Mouse (Mus musculus) liver, embryonic 13.5 days (tissue): ENCODE results near the gene Ints4. TPM values are rescaled to one million over a fixed set of nuclear protein-coding genes. Genes with fewer than 3 reads are reported as not detected.
A peak's percentile ranks its signal among the peaks of the same experiment; 100 is the strongest.
"Not testable (repeated sequence)": the region's sequence is repeated elsewhere in the genome, so short reads cannot be mapped to it uniquely, and the experiment has no call there.

Experiments
- ATAC-seq: fragments of 200-750 bp; cut with Nextera tagmentation; 2 replicates; pipeline ENCODE4 v1.8.0; 2017; ENCODE audit warnings: low read depth, mild to moderate bottlenecking, moderate number of reproducible peaks, moderate library complexity
- DNase-seq: peaks from one replicate; pipeline ENCODE4 v3.0.0; 2022
- H3K27ac ChIP-seq: fragments of 300-500 bp; sonication (generic); 2 replicates; pipeline ENCODE4 v1.5.1; 2015; ENCODE audit warnings: moderate library complexity, mild to moderate bottlenecking, inconsistent platforms
- H3K27me3 ChIP-seq: fragments of 300-500 bp; sonication (generic); 2 replicates; pipeline ENCODE4 v1.6.1; 2015; ENCODE audit warnings: mild to moderate bottlenecking, inconsistent platforms
- H3K36me3 ChIP-seq: fragments of 300-500 bp; sonication (generic); 2 replicates; pipeline ENCODE4 v1.6.1; 2015; ENCODE audit warnings: mild to moderate bottlenecking, inconsistent platforms
- H3K4me1 ChIP-seq: fragments of 300-500 bp; sonication (generic); replicated peaks from 2 replicates; pipeline ENCODE4 v1.6.1; 2015; ENCODE audit warnings: inconsistent platforms
- H3K4me2 ChIP-seq: fragments of 300-500 bp; sonication (generic); 2 replicates; pipeline ENCODE4 v1.6.1; 2015; ENCODE audit warnings: inconsistent platforms, mild to moderate bottlenecking, moderate library complexity
- H3K4me3 ChIP-seq: fragments of 300-500 bp; sonication (generic); replicated peaks from 2 replicates; pipeline ENCODE4 v1.5.1; 2015; ENCODE audit warnings: mild to moderate bottlenecking, inconsistent platforms
- H3K9ac ChIP-seq: fragments of 300-500 bp; sonication (generic); 2 replicates; pipeline ENCODE4 v1.6.1; 2015; ENCODE audit warnings: mild to moderate bottlenecking, inconsistent platforms
- H3K9me3 ChIP-seq: fragments of 300-500 bp; sonication (generic); replicated peaks from 2 replicates; pipeline ENCODE4 v1.6.1; 2016; ENCODE audit warnings: inconsistent platforms
- WGBS: fragments of 180-500 bp; shearing (Covaris S2); methylation state at CpG from one replicate; pipeline ENCODE4 v1.1.7; 2015; ENCODE audit not compliant: insufficient replicate concordance; 5-methylcytosine and 5-hydroxymethylcytosine counted together
- polyA plus RNA-seq: library from polyadenylated mRNA; unstranded; fragments of >200 nt; fragmentation: Nextera tagmentation; extraction: Ambion mirVana; gene quantifications from 2 replicates; pipeline ENCODE4 v1.2.1, GENCODE M21; 2015

Gene Ints4
- polyA plus RNA-seq = 22.0 and 24.7 TPM in 2 replicates

- Histone ChIP-seq H3K4me1 (peaks cover 31% of the 10 kb centered on the region), H3K9ac (peak within 1 kb of the TSS; percentile 79), H3K4me3 (peak within 1 kb of the TSS; percentile 75), H3K36me3 (peaks cover 12% of the 10 kb centered on the region), H3K9me3 (no peaks in the 10 kb centered on the region), H3K4me2 (peak within 1 kb of the TSS; percentile 92), H3K27ac (peak within 1 kb of the TSS; percentile 86), H3K27me3 (no peaks in the 10 kb centered on the region)
- peak; percentile 90 for DNase-seq
- under 1% methylated on average over 24 of the region's 24 CpGs for WGBS
- ATAC-seq = peak; percentile 99
Measured at GRCm38 (mm10) chr7:97480821-97481339, at the start of gene Ints4. Gene Ints4 (plus strand): TSS chr7:97480956.

DNA sequence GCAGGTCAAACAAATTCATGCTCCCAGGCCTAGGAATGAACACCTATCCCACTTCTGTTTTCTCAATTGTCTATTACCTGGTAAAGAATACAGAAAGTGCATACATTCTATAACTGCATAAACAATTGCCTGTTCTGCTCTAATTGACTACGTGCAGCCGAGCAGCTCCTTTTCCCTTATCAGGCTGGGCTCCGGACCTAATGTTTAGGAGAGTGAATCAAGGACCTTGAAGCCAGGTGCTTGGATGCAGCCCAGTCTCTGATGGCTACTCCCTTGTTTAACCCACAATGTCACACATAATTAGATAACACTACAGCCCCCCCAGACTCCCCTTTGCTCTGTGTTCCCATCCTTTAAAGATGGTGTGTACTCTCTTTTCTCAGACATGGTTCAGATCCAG is 47.2 kb upstream of the Ints4 start:
- not testable (repeated sequence) for DNase-seq, H3K9me3 ChIP-seq, H3K27ac ChIP-seq, H3K9ac ChIP-seq, H3K4me2 ChIP-seq, H3K4me1 ChIP-seq, H3K4me3 ChIP-seq, H3K27me3 ChIP-seq, H3K36me3 ChIP-seq, ATAC-seq
- 64% methylated on average over 3 of the region's 3 CpGs for WGBS

GRCm38 (mm10) chr7:97434517-97434916 is 46.2 kb upstream of the Ints4 start:
- H3K27ac ChIP-seq = no peak overlapping the region
- no peaks in the 10 kb centered on the region for H3K36me3 ChIP-seq
- no peak overlapping the region for H3K4me2 ChIP-seq
- H3K4me1 ChIP-seq = no peaks in the 10 kb centered on the region
- 61% methylated on average over 10 of the region's 10 CpGs for WGBS
- no peaks in the 10 kb centered on the region for H3K27me3 ChIP-seq
- H3K9me3 ChIP-seq = no peaks in the 10 kb centered on the region
- H3K9ac ChIP-seq = no peak overlapping the region
- no peak overlapping the region for H3K4me3 ChIP-seq
- ATAC-seq = no peak
- DNase-seq = no peak

DNA sequence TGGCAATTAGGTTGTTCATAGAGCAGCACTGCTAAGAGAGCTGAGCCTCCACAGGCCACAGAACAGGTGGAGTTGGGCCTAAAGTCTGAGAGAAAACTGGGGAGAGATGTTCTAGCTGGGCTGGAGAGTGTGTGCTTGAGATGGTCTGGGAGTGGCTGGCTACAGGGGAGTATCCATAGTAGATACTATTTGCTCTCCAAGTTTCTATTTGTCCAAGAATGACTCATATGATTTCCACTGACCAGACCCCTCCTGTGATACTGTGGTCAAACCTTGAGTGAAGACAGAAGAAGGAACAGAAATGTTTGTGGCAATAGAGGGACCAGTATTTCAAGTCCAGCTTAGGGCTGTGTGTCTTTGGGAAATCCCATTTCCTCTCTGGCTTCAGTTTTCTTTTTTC is 41.8 kb upstream of the Ints4 start:
- Histone ChIP-seq H3K36me3 (no peaks in the 10 kb centered on the region), H3K4me3 (no peak overlapping the region), H3K27me3 (no peaks in the 10 kb centered on the region), H3K4me1 (no peaks in the 10 kb centered on the region), H3K9ac (no peak overlapping the region), H3K4me2 (no peak overlapping the region), H3K9me3 (peaks cover 8% of the 10 kb centered on the region; the same call in 1 of the 2 replicates), H3K27ac (no peak overlapping the region)
- ATAC-seq (no peak), DNase-seq (no peak)

DNA sequence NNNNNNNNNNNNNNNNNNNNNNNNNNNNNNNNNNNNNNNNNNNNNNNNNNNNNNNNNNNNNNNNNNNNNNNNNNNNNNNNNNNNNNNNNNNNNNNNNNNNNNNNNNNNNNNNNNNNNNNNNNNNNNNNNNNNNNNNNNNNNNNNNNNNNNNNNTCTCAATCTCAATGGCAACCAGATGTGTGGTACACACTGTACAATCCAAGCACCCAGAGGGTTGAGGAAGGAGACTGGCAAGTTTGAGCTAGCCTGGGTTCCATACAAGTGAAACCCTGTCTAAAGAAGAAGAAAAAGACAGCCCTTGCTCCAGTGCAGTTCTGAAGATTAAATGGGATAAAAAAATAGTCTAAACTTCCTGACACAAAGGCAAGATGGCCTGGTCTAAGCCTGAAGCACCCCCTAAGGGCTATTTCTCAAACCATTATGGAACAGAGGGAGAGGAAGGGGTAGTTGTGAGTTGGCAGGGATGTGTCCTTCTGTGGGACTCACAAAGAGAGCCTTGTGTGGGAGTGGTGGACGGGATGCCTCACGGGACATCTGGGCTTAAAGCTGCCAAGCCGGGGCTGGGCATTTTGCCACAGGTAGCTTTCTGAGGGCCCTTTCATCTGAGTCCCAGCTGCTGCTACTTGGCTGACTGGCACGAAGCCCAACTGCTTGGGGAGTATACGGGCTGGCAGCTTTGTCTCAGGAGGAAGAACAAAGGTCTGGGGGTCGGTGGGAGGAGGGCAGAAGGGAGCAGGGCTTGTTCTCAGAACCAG is 34.4 kb upstream of the Ints4 start:
- H3K9ac ChIP-seq = no peak overlapping the region
- no peak overlapping the region for H3K4me2 ChIP-seq
- no peaks in the 10 kb centered on the region for H3K27me3 ChIP-seq
- DNase-seq = no peak
- peaks cover 6% of the 10 kb centered on the region; the same call in 1 of the 2 replicates for H3K9me3 ChIP-seq
- H3K4me3 ChIP-seq = no peak overlapping the region
- H3K27ac ChIP-seq = no peak overlapping the region
- H3K4me1 ChIP-seq = peaks cover 2% of the 10 kb centered on the region
- H3K36me3 ChIP-seq = no peaks in the 10 kb centered on the region
- no peak for ATAC-seq
- 61% methylated on average over 6 of the region's 6 CpGs for WGBS

- Histone ChIP-seq H3K4me3 (no peak overlapping the region), H3K27me3 (no peaks in the 10 kb centered on the region), H3K9ac (no peak overlapping the region), H3K27ac (no peak overlapping the region), H3K36me3 (no peaks in the 10 kb centered on the region), H3K9me3 (0 out of 2 replicates have a peak, but pooled peaks cover 3% of the 10 kb centered on the region), H3K4me2 (no peak overlapping the region), H3K4me1 (peaks cover 10% of the 10 kb centered on the region)
- 48% methylated on average over 6 of the region's 6 CpGs for WGBS
- DNase-seq = no peak
- ATAC-seq = no peak
Measured at GRCm38 (mm10) chr7:97447050-97447531, 33.7 kb upstream of the Ints4 start.

DNA sequence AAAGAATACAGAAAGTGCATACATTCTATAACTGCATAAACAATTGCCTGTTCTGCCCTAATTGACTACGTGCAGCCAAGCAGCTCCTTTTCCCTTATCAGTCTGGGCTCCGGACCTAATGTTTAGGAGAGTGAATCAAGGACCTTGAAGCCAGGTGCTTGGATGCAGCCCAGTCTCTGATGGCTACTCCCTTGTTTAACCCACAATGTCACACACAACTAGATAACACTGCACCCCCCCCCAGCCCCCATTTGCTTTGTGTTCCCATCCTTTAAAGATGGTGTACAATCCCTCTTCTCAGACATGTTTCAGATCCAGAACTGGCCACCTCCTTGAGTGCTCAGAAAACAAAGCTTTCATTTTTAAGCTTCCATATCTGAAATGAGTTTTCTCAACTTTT is 29.7 kb upstream of the Ints4 start, which contains the start of gene Kctd14:
Kctd14 (plus strand) TSS at position 301 of the 400 bp plus-strand sequence.
- Histone ChIP-seq H3K9ac (peak within 1 kb of the TSS; percentile 87; the same call in 1 of the 2 replicates), H3K4me1 (peaks cover 42% of the 10 kb centered on the region), H3K4me2 (peak within 1 kb of the TSS; percentile 95), H3K27ac (peak within 1 kb of the TSS; percentile 99)
- H3K27me3 ChIP-seq, H3K9me3 ChIP-seq, DNase-seq, ATAC-seq, H3K36me3 ChIP-seq, H3K4me3 ChIP-seq: not testable (repeated sequence)
- 32% methylated on average over 2 of the region's 2 CpGs for WGBS

DNA sequence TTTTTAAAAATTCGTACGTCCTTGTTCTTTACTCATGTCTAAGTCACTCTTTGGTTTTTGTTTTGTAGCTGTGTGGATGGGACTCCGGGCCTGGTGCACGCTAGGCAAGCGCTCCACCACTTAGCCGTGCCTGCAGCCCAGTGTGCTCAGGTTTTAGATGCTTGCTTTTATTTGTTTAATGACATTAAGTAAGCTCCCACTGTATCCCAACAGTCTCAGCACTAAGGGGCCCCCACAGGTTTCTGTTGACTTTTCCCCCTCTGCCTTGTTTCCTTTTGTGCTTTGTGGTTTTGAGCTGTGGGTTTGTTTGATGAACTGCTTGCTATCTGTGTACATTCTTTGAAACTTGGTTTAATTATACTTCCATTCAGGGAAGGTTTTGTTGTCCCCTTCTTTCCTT is 28.6 kb upstream of the Ints4 start:
- 60% methylated on average over 6 of the region's 6 CpGs for WGBS
- peaks cover 2% of the 10 kb centered on the region for H3K36me3 ChIP-seq
- no peak overlapping the region for H3K4me3 ChIP-seq
- 0 out of 2 replicates have a peak, but pooled peaks cover 3% of the 10 kb centered on the region for H3K9me3 ChIP-seq
- peaks cover 46% of the 10 kb centered on the region for H3K4me1 ChIP-seq
- H3K4me2 ChIP-seq = peak overlapping the region; percentile 95
- H3K27ac ChIP-seq = peak overlapping the region; percentile 99
- H3K9ac ChIP-seq = peak overlapping the region; percentile 87
- no peaks in the 10 kb centered on the region for H3K27me3 ChIP-seq
- no peak for DNase-seq
- no peak for ATAC-seq

GRCm38 (mm10) chr7:97453141-97453921 is 27.4 kb upstream of the Ints4 start:
- peaks cover 46% of the 10 kb centered on the region for H3K4me1 ChIP-seq
- peak overlapping the region; percentile 79 for H3K4me3 ChIP-seq
- H3K9me3 ChIP-seq = 0 out of 2 replicates have a peak, but pooled peaks cover 3% of the 10 kb centered on the region
- H3K27me3 ChIP-seq = no peaks in the 10 kb centered on the region
- DNase-seq = peak; percentile 76
- ATAC-seq = peak; percentile 99
- peaks cover 12% of the 10 kb centered on the region for H3K36me3 ChIP-seq
- peak overlapping the region; percentile 87 for H3K9ac ChIP-seq
- H3K27ac ChIP-seq = peak overlapping the region; percentile 99
- WGBS = 1% methylated on average over 27 of the region's 27 CpGs
- H3K4me2 ChIP-seq = peak overlapping the region; percentile 95

DNA sequence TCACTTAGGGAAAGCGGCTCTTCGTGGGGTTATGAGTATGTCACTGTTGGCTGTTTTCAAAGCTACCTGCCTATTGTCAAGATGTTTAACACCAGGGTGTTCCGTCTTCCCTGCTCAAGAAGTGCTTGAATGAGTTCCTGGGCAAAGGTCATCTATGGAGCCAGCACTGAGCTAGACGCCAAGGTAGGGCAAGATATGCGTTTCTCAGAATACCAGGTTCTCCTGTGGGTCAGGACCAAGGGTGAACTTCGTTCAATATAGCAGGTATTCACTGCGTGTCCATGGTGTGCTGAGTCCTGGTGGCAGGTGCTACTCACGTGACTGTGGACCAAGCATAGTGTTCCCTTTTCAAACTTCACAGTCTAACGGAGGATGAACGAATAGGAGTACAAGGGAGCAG is 26.0 kb upstream of the Ints4 start:
- H3K4me1 ChIP-seq = peaks cover 46% of the 10 kb centered on the region
- peak overlapping the region; percentile 95 for H3K4me2 ChIP-seq
- peak overlapping the region; percentile 54 for H3K27ac ChIP-seq
- peak overlapping the region; percentile 79 for H3K4me3 ChIP-seq
- H3K36me3 ChIP-seq = peaks cover 22% of the 10 kb centered on the region
- whole genome bisulfite sequencing = 87% methylated on average over 10 of the region's 10 CpGs
- no peaks in the 10 kb centered on the region for H3K9me3 ChIP-seq
- DNase-seq (no peak), ATAC-seq (no peak)
- H3K27me3 ChIP-seq = no peaks in the 10 kb centered on the region
- peak overlapping the region; percentile 87 for H3K9ac ChIP-seq

DNA sequence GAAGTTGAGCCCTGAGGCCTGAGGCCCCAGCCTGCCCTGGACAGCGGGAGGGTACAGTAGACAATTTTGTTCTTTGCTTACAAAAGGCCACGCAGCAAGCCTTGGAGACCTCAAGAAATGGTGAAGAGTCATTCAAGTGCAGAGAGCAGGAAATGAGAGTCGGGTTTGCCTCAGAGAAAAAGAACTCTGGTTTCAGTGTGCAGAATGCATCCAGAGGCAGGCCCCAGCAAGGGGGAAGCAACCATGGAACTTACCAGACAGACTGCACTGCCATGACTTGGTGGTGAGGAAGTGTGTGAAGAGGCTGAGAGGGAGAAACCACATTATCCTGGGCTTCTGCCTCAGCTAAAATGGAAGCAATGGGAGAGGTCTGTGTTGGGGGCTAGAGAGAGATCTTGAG is 25.2 kb upstream of the Ints4 start:
- no peaks in the 10 kb centered on the region for H3K9me3 ChIP-seq
- WGBS = 53% methylated on average over 3 of the region's 3 CpGs
- H3K4me2 ChIP-seq = peak overlapping the region; percentile 95
- no peaks in the 10 kb centered on the region for H3K27me3 ChIP-seq
- H3K4me3 ChIP-seq = no peak overlapping the region
- H3K4me1 ChIP-seq = peaks cover 46% of the 10 kb centered on the region
- H3K36me3 ChIP-seq = peaks cover 28% of the 10 kb centered on the region
- DNase-seq = no peak
- no peak for ATAC-seq
- H3K9ac ChIP-seq = peak overlapping the region; percentile 34; the same call in 1 of the 2 replicates
- 0 out of 2 replicates have a peak overlapping the region, but pooled peaks have one; percentile 6 for H3K27ac ChIP-seq
